Mouse (Mus musculus) E14TG2a.4 (cell line): ENCODE measurements around the gene Card11.

Experiments used
- CTCF ChIP-seq: conservative IDR thresholded peaks from 2 replicates; pipeline ENCODE4 v1.5.1; 2014; ENCODE audit warnings: low read length
- NANOG ChIP-seq: IDR thresholded peaks from 2 replicates; pipeline ENCODE4 v1.6.1; 2014; ENCODE audit warnings: borderline replicate concordance, low read length, mixed read lengths
- POU5F1 ChIP-seq: IDR thresholded peaks from 2 replicates; pipeline ENCODE4 v1.6.1; 2014; ENCODE audit warnings: low read length, borderline replicate concordance

GRCm38 (mm10) chr5:140980051-140980450 lies 20.3 kb downstream of the Card11 start:
- TF ChIP-seq CTCF (no peak), NANOG (no peak), POU5F1 (no peak)
